Mouse (Mus musculus): ENCODE measurements at regions not wholly inside any gene's neighbourhood (a gene's known extent, or its start where the extent isn't known, plus 50 kb on each side); places are given as distances from the start of the nearest gene placed in this dataset.

DNA sequence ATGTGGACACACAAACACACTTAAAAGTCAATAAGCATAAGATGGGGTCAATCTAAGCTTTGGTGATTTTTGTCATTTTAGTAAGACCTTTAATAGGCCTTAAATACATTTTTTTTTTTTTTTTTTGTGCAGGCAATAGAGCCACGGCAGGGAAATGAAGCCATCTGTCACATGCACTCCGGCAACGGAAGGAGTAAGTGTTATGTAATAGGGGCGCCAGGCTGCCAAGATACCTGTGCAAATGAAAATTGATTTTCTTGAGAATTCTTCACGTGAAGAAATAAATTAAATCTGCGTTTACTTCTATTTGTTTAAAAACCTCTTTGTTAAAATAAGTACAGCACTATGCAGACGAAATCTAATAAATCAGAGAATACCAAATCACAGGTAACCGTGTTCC lies 54.6 kb upstream of the Card11 start:
- DNase-seq (ENCODE audit: low spot score): no peak
- no peaks in the 10 kb centered on the region for H3K4me1 ChIP-seq (ENCODE audit: control insufficient read depth, insufficient read depth)
- ATAC-seq (ENCODE audit: insufficient read depth, low read depth): no peak
- H3K9me3 ChIP-seq (replicated peaks; ENCODE audit: control insufficient read depth, low read length): peaks cover 14% of the 10 kb centered on the region; the same call in 1 of the 2 replicates
- TF ChIP-seq EP300 (IDR thresholded peaks at IDR 0.05; ENCODE audit: low read depth): no peak
- no peak for TF ChIP-seq CTCF (IDR thresholded peaks at IDR 0.05; ENCODE audit: low read depth)
- no peaks in the 10 kb centered on the region for H3K36me3 ChIP-seq (replicated peaks; ENCODE audit: control insufficient read depth, insufficient read depth, low read length)
- H3K9ac ChIP-seq (replicated peaks; ENCODE audit: low read depth, low read length): no peak overlapping the region
- H3K27ac ChIP-seq (ENCODE audit: low read depth): no peak overlapping the region
- WGBS: 82% methylated on average over 8 of the region's 8 CpGs
- H3K4me3 ChIP-seq (ENCODE audit: low read depth, low read length): no peak overlapping the region
- H3K27me3 ChIP-seq (ENCODE audit: control insufficient read depth, insufficient read depth, low read length): no peaks in the 10 kb centered on the region
- H3K4me2 ChIP-seq (ENCODE audit: low read depth, low read length): no peak overlapping the region

DNA sequence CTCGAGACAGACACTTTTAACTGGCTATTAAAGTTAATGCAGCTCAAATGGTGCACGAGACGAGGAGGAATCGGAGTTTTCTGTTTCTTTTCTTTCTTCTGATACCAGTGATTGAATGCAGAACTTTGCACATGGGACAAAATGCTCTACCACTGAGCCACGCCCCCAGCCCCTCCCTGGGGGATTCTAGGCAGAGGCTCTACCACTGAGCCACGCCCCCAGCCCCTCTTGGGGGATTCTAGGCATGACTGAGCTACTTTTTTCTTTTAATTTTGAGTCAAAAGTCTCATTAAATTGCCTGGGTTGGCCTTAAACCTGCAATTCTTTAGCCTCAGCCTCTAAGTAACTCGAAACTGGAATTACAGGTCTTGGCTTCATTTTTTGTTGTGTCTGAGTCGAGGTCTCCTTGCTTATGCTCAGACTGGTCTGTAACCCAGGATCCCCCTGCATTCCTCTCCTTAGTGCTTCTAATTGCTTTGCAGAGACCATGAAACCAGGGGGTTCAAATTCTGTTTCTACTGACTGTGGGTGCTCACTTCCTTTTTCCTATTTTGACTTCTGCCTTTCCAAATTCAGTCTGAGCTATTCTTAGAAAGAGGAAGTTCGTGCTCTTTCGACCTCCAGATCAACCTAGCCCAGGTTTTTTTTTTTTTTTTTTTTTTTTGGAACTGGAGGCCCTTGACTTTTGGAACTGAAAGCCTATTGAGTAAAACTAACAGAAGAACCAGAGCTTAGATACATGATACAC lies 55.4 kb upstream of the Card11 start:
- TF ChIP-seq CTCF (IDR thresholded peaks at IDR 0.05; ENCODE audit: low read depth): no peak
- TF ChIP-seq EP300 (IDR thresholded peaks at IDR 0.05; ENCODE audit: low read depth): no peak
- Histone ChIP-seq H3K27me3 (ENCODE audit: control insufficient read depth, insufficient read depth, low read length) (no peaks in the 10 kb centered on the region), H3K27ac (ENCODE audit: low read depth) (no peak overlapping the region), H3K4me3 (ENCODE audit: low read depth, low read length) (no peak overlapping the region), H3K4me1 (ENCODE audit: control insufficient read depth, insufficient read depth) (no peaks in the 10 kb centered on the region), H3K9ac (replicated peaks; ENCODE audit: low read depth, low read length) (no peak overlapping the region), H3K9me3 (replicated peaks; ENCODE audit: control insufficient read depth, low read length) (peaks cover 14% of the 10 kb centered on the region; the same call in 1 of the 2 replicates), H3K4me2 (ENCODE audit: low read depth, low read length) (no peak overlapping the region), H3K36me3 (replicated peaks; ENCODE audit: control insufficient read depth, insufficient read depth, low read length) (no peaks in the 10 kb centered on the region)
- DNase-seq (ENCODE audit: low spot score) (no peak), ATAC-seq (ENCODE audit: insufficient read depth, low read depth) (no peak)
- WGBS: 72% methylated on average over 10 of the region's 10 CpGs

DNA sequence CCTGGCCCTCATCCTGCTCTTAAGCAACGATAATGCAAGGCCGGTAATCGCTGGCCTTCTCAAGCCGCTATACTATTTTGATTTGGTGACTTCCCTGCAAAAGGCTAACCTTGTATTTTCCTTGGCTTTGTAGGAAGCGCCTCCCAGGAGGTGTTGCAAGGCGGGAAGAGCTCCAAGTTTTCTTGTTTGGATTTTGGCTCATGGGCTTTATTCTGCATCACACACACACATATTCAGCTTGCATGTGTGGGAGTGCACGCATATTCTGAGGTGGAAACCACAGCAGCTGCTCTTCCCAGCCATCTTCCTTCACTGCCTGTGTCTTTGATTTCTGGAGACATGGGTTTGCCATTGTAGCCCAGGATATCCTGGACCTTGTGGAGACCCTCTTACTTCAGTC lies 57.8 kb upstream of the Card11 start:
- no peak for TF ChIP-seq EP300 (IDR thresholded peaks at IDR 0.05; ENCODE audit: low read depth)
- TF ChIP-seq CTCF (IDR thresholded peaks at IDR 0.05; ENCODE audit: low read depth): no peak
- Histone ChIP-seq H3K27me3 (ENCODE audit: control insufficient read depth, insufficient read depth, low read length) (no peaks in the 10 kb centered on the region), H3K27ac (ENCODE audit: low read depth) (no peak overlapping the region), H3K9me3 (replicated peaks; ENCODE audit: control insufficient read depth, low read length) (no peaks in the 10 kb centered on the region), H3K4me1 (ENCODE audit: control insufficient read depth, insufficient read depth) (no peaks in the 10 kb centered on the region), H3K4me3 (ENCODE audit: low read depth, low read length) (no peak overlapping the region), H3K4me2 (ENCODE audit: low read depth, low read length) (no peak overlapping the region), H3K9ac (replicated peaks; ENCODE audit: low read depth, low read length) (no peak overlapping the region), H3K36me3 (replicated peaks; ENCODE audit: control insufficient read depth, insufficient read depth, low read length) (no peaks in the 10 kb centered on the region)
- 61% methylated on average over 7 of the region's 7 CpGs for WGBS
- DNase-seq (ENCODE audit: low spot score): no peak
- ATAC-seq (ENCODE audit: insufficient read depth, low read depth): no peak

DNA sequence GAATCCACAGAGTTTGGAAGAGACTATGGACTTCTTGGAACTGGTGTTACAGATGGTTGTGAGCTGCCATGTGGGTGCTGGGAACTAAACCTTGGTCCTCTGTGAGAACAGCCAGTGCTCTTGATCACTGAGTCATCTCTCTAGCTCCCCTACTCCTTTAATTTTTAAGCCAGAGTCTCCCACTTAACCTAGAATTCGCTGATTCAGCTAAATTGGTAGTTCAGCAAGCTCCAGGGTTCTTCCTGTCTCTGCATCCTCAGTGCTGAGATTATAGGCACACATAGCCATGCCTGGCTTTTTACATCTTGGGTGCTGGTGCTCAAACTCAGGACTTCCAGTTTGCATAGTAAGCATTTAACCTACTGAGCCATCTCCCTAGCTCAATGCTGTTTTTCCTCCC lies 58.5 kb upstream of the Card11 start:
- Histone ChIP-seq H3K9ac (replicated peaks; ENCODE audit: low read depth, low read length) (no peak overlapping the region), H3K27me3 (ENCODE audit: control insufficient read depth, insufficient read depth, low read length) (no peaks in the 10 kb centered on the region), H3K4me3 (ENCODE audit: low read depth, low read length) (no peak overlapping the region), H3K36me3 (replicated peaks; ENCODE audit: control insufficient read depth, insufficient read depth, low read length) (no peaks in the 10 kb centered on the region), H3K4me1 (ENCODE audit: control insufficient read depth, insufficient read depth) (no peaks in the 10 kb centered on the region), H3K27ac (ENCODE audit: low read depth) (no peak overlapping the region), H3K9me3 (replicated peaks; ENCODE audit: control insufficient read depth, low read length) (no peaks in the 10 kb centered on the region), H3K4me2 (ENCODE audit: low read depth, low read length) (no peak overlapping the region)
- WGBS: 61% methylated on average over 1 of the region's 1 CpGs
- no peak for DNase-seq (ENCODE audit: low spot score)
- TF ChIP-seq CTCF (IDR thresholded peaks at IDR 0.05; ENCODE audit: low read depth) (no peak), EP300 (IDR thresholded peaks at IDR 0.05; ENCODE audit: low read depth) (no peak)
- no peak for ATAC-seq (ENCODE audit: insufficient read depth, low read depth)

DNA sequence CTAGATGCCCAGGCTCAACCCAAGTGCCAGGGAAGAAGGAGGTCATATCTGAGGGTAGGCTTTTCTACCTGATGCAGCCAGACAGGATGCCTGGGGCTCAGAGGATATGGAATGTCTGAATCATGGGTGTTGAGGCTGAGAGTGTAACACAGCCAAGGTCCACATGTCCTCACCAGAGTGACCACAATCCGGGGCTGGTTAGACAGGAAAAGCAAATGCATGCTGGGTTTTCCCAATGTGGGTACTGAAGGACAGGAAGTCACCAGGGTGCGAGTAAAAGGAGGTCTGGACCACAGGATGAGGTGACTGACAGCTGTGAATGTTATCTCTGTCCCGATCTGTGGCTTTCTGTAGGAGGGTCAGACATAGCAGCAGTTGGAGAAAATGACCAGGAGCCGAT lies 61.8 kb upstream of the Card11 start:
- Histone ChIP-seq H3K4me3 (ENCODE audit: low read depth, low read length) (no peak overlapping the region), H3K4me2 (ENCODE audit: low read depth, low read length) (no peak overlapping the region), H3K9me3 (replicated peaks; ENCODE audit: control insufficient read depth, low read length) (no peaks in the 10 kb centered on the region), H3K4me1 (ENCODE audit: control insufficient read depth, insufficient read depth) (no peaks in the 10 kb centered on the region), H3K36me3 (replicated peaks; ENCODE audit: control insufficient read depth, insufficient read depth, low read length) (no peaks in the 10 kb centered on the region), H3K9ac (replicated peaks; ENCODE audit: low read depth, low read length) (no peak overlapping the region), H3K27me3 (ENCODE audit: control insufficient read depth, insufficient read depth, low read length) (no peaks in the 10 kb centered on the region), H3K27ac (ENCODE audit: low read depth) (no peak overlapping the region)
- 47% methylated on average over 4 of the region's 4 CpGs for WGBS
- DNase-seq (ENCODE audit: low spot score): no peak
- no peak for ATAC-seq (ENCODE audit: insufficient read depth, low read depth)
- TF ChIP-seq EP300 (IDR thresholded peaks at IDR 0.05; ENCODE audit: low read depth) (no peak), CTCF (IDR thresholded peaks at IDR 0.05; ENCODE audit: low read depth) (no peak)

DNA sequence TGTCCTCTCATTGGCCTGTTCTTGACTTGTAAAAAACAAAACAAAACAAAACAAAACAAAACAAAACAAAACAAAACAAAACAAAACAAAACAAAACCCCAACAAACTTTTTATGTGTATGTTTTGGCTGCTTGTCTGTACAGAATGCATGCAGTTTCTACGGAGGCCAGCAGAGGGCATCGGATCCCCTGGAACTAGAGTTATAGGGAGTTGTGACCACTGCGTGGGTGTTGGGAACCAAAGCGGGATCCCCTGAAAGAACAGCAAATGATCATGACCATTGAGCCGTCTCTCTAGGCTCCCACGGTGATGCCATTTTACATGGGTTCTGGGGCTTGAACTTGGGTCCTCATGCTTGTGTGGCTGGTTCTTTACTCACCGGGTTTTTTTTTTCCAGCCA lies 67.2 kb upstream of the Card11 start:
- TF ChIP-seq CTCF (IDR thresholded peaks at IDR 0.05; ENCODE audit: low read depth) (peak; percentile 20; the same call in 1 of the 2 replicates), EP300 (IDR thresholded peaks at IDR 0.05; ENCODE audit: low read depth) (no peak)
- WGBS: 81% methylated on average over 7 of the region's 7 CpGs
- Histone ChIP-seq H3K36me3 (replicated peaks; ENCODE audit: control insufficient read depth, insufficient read depth, low read length) (no peaks in the 10 kb centered on the region), H3K27me3 (ENCODE audit: control insufficient read depth, insufficient read depth, low read length) (no peaks in the 10 kb centered on the region), H3K4me1 (ENCODE audit: control insufficient read depth, insufficient read depth) (no peaks in the 10 kb centered on the region), H3K4me3 (ENCODE audit: low read depth, low read length) (no peak overlapping the region), H3K9ac (replicated peaks; ENCODE audit: low read depth, low read length) (no peak overlapping the region), H3K9me3 (replicated peaks; ENCODE audit: control insufficient read depth, low read length) (0 out of 2 replicates have a peak, but pooled peaks cover 4% of the 10 kb centered on the region), H3K4me2 (ENCODE audit: low read depth, low read length) (no peak overlapping the region), H3K27ac (ENCODE audit: low read depth) (no peak overlapping the region)
- ATAC-seq (ENCODE audit: insufficient read depth, low read depth): no peak
- DNase-seq (ENCODE audit: low spot score): no peak

All from heart, postnatal 0 days (tissue).